Mouse (Mus musculus): ENCODE measurements at regions not wholly inside any gene's neighbourhood (a gene's known extent, or its start where the extent isn't known, plus 50 kb on each side); places are given as distances from the start of the nearest gene placed in this dataset.

- Histone ChIP-seq H3K4me1 (replicated peaks) (peaks cover 11% of the 10 kb centered on the region), H3K27me3 (ENCODE audit: insufficient read depth, poor library complexity, severe bottlenecking) (peaks cover 53% of the 10 kb centered on the region), H3K9me3 (no peaks in the 10 kb centered on the region), H3K4me3 (no peak overlapping the region), H3K27ac (no peak overlapping the region), H3K36me3 (no peaks in the 10 kb centered on the region)
- no peak for DNase-seq (ENCODE audit: low spot score)
- WGBS: 72% methylated on average over 7 of the region's 7 CpGs
Observed at GRCm38 (mm10) chr4:88935316-88935715, 55.3 kb upstream of the Ifne start.

GRCm38 (mm10) chr4:88934266-88935025 is 54.4 kb upstream of the Ifne start:
- no peak overlapping the region for H3K27ac ChIP-seq
- no peak overlapping the region for H3K4me3 ChIP-seq
- H3K27me3 ChIP-seq (ENCODE audit: insufficient read depth, poor library complexity, severe bottlenecking): peaks cover 49% of the 10 kb centered on the region
- no peaks in the 10 kb centered on the region for H3K36me3 ChIP-seq
- peaks cover 11% of the 10 kb centered on the region for H3K4me1 ChIP-seq (replicated peaks)
- 81% methylated on average over 8 of the region's 8 CpGs for WGBS
- no peaks in the 10 kb centered on the region for H3K9me3 ChIP-seq
- DNase-seq (ENCODE audit: low spot score): no peak

- Histone ChIP-seq H3K4me1 (replicated peaks) (no peaks in the 10 kb centered on the region), H3K9me3 (no peaks in the 10 kb centered on the region), H3K36me3 (no peaks in the 10 kb centered on the region), H3K4me3 (no peak overlapping the region), H3K27me3 (ENCODE audit: insufficient read depth, poor library complexity, severe bottlenecking) (peaks cover 16% of the 10 kb centered on the region), H3K27ac (no peak overlapping the region)
- 88% methylated on average over 9 of the region's 9 CpGs for WGBS
- no peak for DNase-seq (ENCODE audit: low spot score)
Observed at GRCm38 (mm10) chr4:88931217-88931616, 51.2 kb upstream of the Ifne start.
